Mouse (Mus musculus) ES-Bruce4 (cell line): Measurements from ENCODE around the gene Sdsl. TPM values are rescaled to one million over a fixed set of nuclear protein-coding genes. Genes with fewer than 3 reads are reported as not detected.

Experiments used
- H3K27ac ChIP-seq: 2 replicates; pipeline ENCODE4 v1.5.1; 2012; ENCODE audit warnings: low read length, inconsistent platforms; ENCODE audit not compliant: insufficient read depth
- H3K27me3 ChIP-seq: 2 replicates; pipeline ENCODE4 v1.6.1; 2012; ENCODE audit warnings: mild to moderate bottlenecking, low read length, inconsistent platforms; ENCODE audit not compliant: control insufficient read depth, poor library complexity, insufficient read depth, severe bottlenecking
- H3K36me3 ChIP-seq: 2 replicates; pipeline ENCODE4 v1.6.1; 2012; ENCODE audit warnings: inconsistent platforms, mild to moderate bottlenecking, low read length, moderate library complexity; ENCODE audit not compliant: control insufficient read depth, poor library complexity, insufficient read depth, severe bottlenecking
- H3K4me1 ChIP-seq: one replicate; pipeline ENCODE4 v1.8.1; 2011; ENCODE audit warnings: low read length; ENCODE audit not compliant: control insufficient read depth, insufficient read depth
- H3K4me3 ChIP-seq: 2 replicates; pipeline ENCODE4 v1.5.1; 2011; ENCODE audit warnings: low read depth, mild to moderate bottlenecking, low read length
- H3K9ac ChIP-seq: 2 replicates; pipeline ENCODE4 v1.6.1; 2012; ENCODE audit warnings: low read depth, mild to moderate bottlenecking, inconsistent platforms; ENCODE audit not compliant: poor library complexity, severe bottlenecking
- H3K9me3 ChIP-seq: replicated peaks from 2 replicates; pipeline ENCODE4 v1.6.1; 2012; ENCODE audit warnings: mild to moderate bottlenecking, low read length, inconsistent platforms; ENCODE audit not compliant: control insufficient read depth, poor library complexity, insufficient read depth, severe bottlenecking
- CTCF ChIP-seq: IDR thresholded peaks from one replicate; pipeline ENCODE4 v1.8.1; 2011; ENCODE audit warnings: low read depth, low read length
- EP300 ChIP-seq: IDR thresholded peaks from 2 replicates; pipeline ENCODE4 v1.6.1; 2011; ENCODE audit warnings: low read depth, low read length; ENCODE audit not compliant: insufficient read depth
- POLR2A ChIP-seq: IDR thresholded peaks from one replicate; pipeline ENCODE4 v1.8.1; 2011; ENCODE audit warnings: low read length; ENCODE audit not compliant: insufficient read depth
- polyA plus RNA-seq: library from polyadenylated mRNA; stranded (reverse); fragments of >200 nt; gene quantifications from 2 replicates; pipeline ENCODE4 v1.2.4, GENCODE M21; 2011; ENCODE audit warnings: low read depth; ENCODE audit not compliant: missing spikeins, insufficient read depth, insufficient read length

Gene Sdsl
- polyA plus RNA-seq, 1 experiment = not detected

GRCm38 (mm10) chr5:120467026-120467425, 5.6 kb downstream of the Sdsl start:
- Histone ChIP-seq H3K36me3 (no peaks in the 10 kb centered on the region), H3K9ac (no peak overlapping the region), H3K9me3 (no peaks in the 10 kb centered on the region), H3K4me1 (no peaks in the 10 kb centered on the region), H3K4me3 (no peak overlapping the region), H3K27me3 (no peaks in the 10 kb centered on the region), H3K27ac (no peak overlapping the region)
- TF ChIP-seq EP300 = no peak
- TF ChIP-seq CTCF = no peak
- no peak for TF ChIP-seq POLR2A

DNA sequence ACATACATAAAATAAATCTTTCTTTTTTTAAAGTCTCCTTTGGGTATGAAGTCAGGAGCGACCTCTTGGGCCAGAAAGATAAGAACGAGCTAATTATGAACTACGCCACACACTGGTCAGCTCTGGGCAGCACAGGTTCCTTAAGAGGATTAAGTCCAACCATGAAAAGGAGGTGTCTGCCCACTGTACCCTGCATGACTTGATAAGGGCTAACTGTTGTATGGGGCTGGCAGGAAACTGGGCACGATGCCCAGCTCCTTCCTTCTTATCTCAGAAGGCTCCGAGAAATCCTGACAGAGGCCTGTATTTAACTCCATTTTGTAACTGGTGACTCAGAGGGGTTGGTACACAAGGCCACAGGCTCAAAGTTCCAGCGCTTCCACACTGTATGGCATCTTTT, 6.8 kb downstream of the Sdsl start:
- no peaks in the 10 kb centered on the region for H3K4me1 ChIP-seq
- H3K9me3 ChIP-seq = no peaks in the 10 kb centered on the region
- no peak overlapping the region for H3K4me3 ChIP-seq
- no peaks in the 10 kb centered on the region for H3K27me3 ChIP-seq
- no peak overlapping the region for H3K9ac ChIP-seq
- H3K36me3 ChIP-seq = no peaks in the 10 kb centered on the region
- TF ChIP-seq EP300 (no peak), CTCF (no peak), POLR2A (no peak)
- no peak overlapping the region for H3K27ac ChIP-seq

DNA sequence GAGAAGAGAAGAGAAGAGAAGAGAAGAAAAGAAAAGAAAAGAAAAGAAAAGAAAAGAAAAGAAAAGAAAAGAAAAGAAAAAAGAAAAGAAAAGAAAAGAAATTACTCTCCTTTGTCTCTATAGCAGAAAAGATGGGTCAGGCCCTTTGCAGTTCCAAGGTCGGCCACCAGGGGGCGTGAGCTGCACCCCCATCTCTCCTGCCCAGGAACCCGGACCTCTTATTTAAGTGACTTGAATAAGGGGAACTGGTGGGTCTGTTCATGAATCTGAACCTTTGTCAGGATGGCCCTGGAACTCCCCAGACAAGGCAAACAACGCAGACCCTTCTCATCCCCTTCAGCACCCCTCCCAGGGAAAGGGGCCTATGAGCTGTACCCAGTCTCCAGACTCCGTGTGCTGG, 7.5 kb downstream of the Sdsl start:
- H3K36me3 ChIP-seq = no peaks in the 10 kb centered on the region
- no peaks in the 10 kb centered on the region for H3K9me3 ChIP-seq
- no peak overlapping the region for H3K27ac ChIP-seq
- no peaks in the 10 kb centered on the region for H3K27me3 ChIP-seq
- TF ChIP-seq EP300 = no peak
- peak; percentile 83 for TF ChIP-seq CTCF
- TF ChIP-seq POLR2A = no peak
- H3K4me1 ChIP-seq = no peaks in the 10 kb centered on the region
- no peak overlapping the region for H3K4me3 ChIP-seq
- no peak overlapping the region for H3K9ac ChIP-seq

DNA sequence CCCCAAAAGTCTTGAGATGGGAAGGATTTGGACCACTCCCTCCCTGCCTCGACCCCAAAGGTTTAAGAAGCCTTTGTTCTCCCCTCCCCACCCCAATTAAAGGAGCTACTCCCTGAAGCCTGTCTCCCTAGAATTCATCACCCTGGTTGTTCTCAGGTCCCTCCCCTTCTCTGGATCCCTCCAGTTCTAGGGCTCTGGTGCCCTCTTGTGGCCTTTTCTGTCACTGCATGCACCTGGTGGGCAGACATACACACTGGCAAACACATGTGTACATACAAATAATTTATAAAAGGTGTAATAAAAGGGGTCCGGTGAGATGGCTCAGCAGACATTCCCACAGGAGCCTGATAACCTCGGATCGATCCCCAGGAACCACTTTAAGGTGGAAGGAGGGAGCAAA, 8.3 kb downstream of the Sdsl start:
- no peak overlapping the region for H3K9ac ChIP-seq
- H3K4me3 ChIP-seq = no peak overlapping the region
- H3K4me1 ChIP-seq = no peaks in the 10 kb centered on the region
- no peak overlapping the region for H3K27ac ChIP-seq
- H3K9me3 ChIP-seq = no peaks in the 10 kb centered on the region
- no peaks in the 10 kb centered on the region for H3K27me3 ChIP-seq
- TF ChIP-seq POLR2A (no peak), CTCF (peak; percentile 77), EP300 (no peak)
- H3K36me3 ChIP-seq = no peaks in the 10 kb centered on the region

GRCm38 (mm10) chr5:120461902-120462301, 10.7 kb downstream of the Sdsl start:
- Histone ChIP-seq H3K27me3 (no peaks in the 10 kb centered on the region), H3K9ac (no peak overlapping the region)
- TF ChIP-seq CTCF = no peak
- no peak for TF ChIP-seq POLR2A
- no peak for TF ChIP-seq EP300

DNA sequence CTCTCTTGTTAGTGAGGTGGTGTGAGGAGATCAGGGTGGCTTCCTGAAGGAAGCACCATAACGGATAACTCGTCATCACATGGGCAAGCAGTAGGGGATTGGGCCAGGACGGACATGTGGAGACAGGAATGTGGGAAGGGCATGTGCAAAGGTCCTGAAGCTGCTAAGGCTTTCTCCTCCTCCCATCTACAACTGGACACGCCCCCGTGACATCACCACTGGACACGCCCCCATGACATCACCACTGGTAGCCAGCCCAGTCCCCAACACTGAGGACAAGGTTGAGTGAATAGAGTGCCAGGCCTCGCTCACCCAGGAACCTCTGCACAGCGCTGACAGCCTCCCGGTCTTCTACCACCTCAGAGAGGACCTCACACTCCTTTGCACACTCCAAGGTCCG, 13.5 kb downstream of the Sdsl start:
- no peak for TF ChIP-seq CTCF
- no peaks in the 10 kb centered on the region for H3K27me3 ChIP-seq
- no peak overlapping the region for H3K9ac ChIP-seq
- H3K36me3 ChIP-seq = no peaks in the 10 kb centered on the region
- no peaks in the 10 kb centered on the region for H3K9me3 ChIP-seq
- H3K27ac ChIP-seq = no peak overlapping the region
- H3K4me1 ChIP-seq = no peaks in the 10 kb centered on the region
- H3K4me3 ChIP-seq = no peak overlapping the region

More at GRCm38 (mm10) chr5:120461902-120462301, 10.7 kb downstream of the Sdsl start:
- Histone ChIP-seq H3K9me3 (no peaks in the 10 kb centered on the region), H3K27ac (no peak overlapping the region), H3K4me1 (no peaks in the 10 kb centered on the region), H3K4me3 (no peak overlapping the region), H3K36me3 (no peaks in the 10 kb centered on the region)
